Mouse (Mus musculus): Measurements from ENCODE around the gene Cmss1.

DNA sequence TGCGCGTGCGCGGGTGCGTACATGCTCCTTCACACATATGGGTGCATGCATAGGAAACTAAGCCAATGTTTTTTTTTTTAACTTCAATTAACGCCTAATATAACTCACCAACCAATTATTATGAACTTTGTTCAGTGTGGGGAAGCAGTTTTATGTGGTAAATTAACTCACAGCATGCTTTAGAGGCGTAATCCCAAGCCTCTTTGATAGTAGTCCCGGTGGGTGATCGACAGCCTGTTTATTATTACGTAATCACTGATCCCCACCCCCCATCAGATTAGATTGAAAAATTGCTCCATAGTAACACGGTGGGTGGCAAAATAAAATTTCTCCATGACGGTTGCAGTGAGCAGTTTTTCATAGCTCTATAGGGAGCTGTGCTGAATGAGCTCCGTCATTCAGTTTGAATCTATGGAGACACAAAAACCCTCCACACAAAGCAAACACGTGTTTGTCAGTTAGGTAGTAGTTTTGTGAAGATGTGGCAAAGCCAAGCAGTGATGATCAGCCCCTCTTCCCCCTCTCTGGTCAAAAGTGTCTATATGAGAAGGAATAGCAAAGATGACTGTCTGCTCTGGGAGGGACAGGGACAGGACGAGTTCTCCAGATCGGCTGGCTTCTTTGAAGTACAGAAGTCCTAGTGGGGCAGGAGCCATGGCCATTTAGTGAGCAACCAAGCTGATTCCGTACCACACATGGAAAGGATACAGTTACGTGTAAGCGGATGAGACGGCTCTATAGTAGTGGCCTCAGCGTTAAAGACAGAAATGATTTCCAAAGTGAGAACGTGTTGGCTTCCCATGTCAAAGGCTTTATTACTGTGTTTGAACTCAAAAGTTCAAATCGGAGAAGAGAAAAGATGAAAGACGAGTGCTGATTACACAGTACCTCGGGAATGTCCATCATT lies 303.6 kb downstream of the Cmss1 start:
- TF ChIP-seq CTCF (IDR thresholded peaks at IDR 0.05; ENCODE audit: extremely low read depth, insufficient read length, insufficient replicate concordance, low read depth, low read length) = no peak
- no peak for TF ChIP-seq POLR2A (IDR thresholded peaks at IDR 0.05; ENCODE audit: low read depth, low read length)

Data from small intestine, adult 2 months (tissue).